Mouse (Mus musculus) midbrain, embryonic 10.5 days (tissue): ENCODE measurements around the gene Fmo5. TPM values are rescaled to one million over a fixed set of nuclear protein-coding genes. Genes with fewer than 3 reads are reported as not detected.

Experiments used
- DNase-seq: peaks from one replicate; pipeline ENCODE4 v3.0.0-alpha.2; 2017; ENCODE audit warnings: low spot score
- H3K27ac ChIP-seq: fragments of 300-500 bp; sonication (generic); replicated peaks from 2 replicates; pipeline ENCODE4 v1.5.1; 2016; ENCODE audit warnings: mild to moderate bottlenecking
- H3K27me3 ChIP-seq: fragments of 300-500 bp; sonication (generic); 2 replicates; pipeline ENCODE4 v1.6.1; 2016; ENCODE audit warnings: low read depth, mild to moderate bottlenecking; ENCODE audit not compliant: poor library complexity, severe bottlenecking
- H3K36me3 ChIP-seq: fragments of 300-500 bp; sonication (generic); 2 replicates; pipeline ENCODE4 v1.6.1; 2016; ENCODE audit warnings: mild to moderate bottlenecking, moderate library complexity
- H3K4me1 ChIP-seq: fragments of 300-500 bp; sonication (generic); 2 replicates; pipeline ENCODE4 v1.6.1; 2016
- H3K4me3 ChIP-seq: fragments of 300-500 bp; sonication (generic); 2 replicates; pipeline ENCODE4 v1.5.1; 2016; ENCODE audit warnings: mild to moderate bottlenecking, moderate library complexity
- H3K9me3 ChIP-seq: fragments of 300-500 bp; sonication (generic); replicated peaks from 2 replicates; pipeline ENCODE4 v1.6.1; 2016; ENCODE audit warnings: mild to moderate bottlenecking
- WGBS: fragments of 180-500 bp; shearing (Covaris S2); methylation state at CpG from one replicate; pipeline ENCODE4 v1.1.7; 2016; 5-methylcytosine and 5-hydroxymethylcytosine counted together
- microRNA-seq: library from miRNA; unstranded; fragments of <30 nt; microRNA quantifications from one replicate; pipeline ENCODE4, GENCODE M21; 2017
- polyA plus RNA-seq: library from polyadenylated mRNA; unstranded; fragments of >200 nt; fragmentation: Nextera tagmentation; extraction: Ambion mirVana; gene quantifications from 2 replicates; pipeline ENCODE4 v1.2.1, GENCODE M21; 2016

The Fmo5 gene
- polyA plus RNA-seq, 1 experiment from 2014 or later = 0.67 TPM

- no peaks in the 10 kb centered on the region for H3K36me3 ChIP-seq
- peaks cover 11% of the 10 kb centered on the region for H3K4me1 ChIP-seq
- WGBS = 73% methylated on average over 12 of the region's 12 CpGs
- no peak overlapping the region for H3K4me3 ChIP-seq
- no peaks in the 10 kb centered on the region for H3K9me3 ChIP-seq
- 0 out of 2 replicates have a peak overlapping the region, but pooled peaks have one; percentile 13 for H3K27ac ChIP-seq
- no peaks in the 10 kb centered on the region for H3K27me3 ChIP-seq
- no peak for DNase-seq
Observed at GRCm38 (mm10) chr3:97691443-97692017, 62.9 kb downstream of the Fmo5 start.

- no peak overlapping the region for H3K4me3 ChIP-seq
- no peaks in the 10 kb centered on the region for H3K27me3 ChIP-seq
- no peaks in the 10 kb centered on the region for H3K36me3 ChIP-seq
- 92% methylated on average over 6 of the region's 6 CpGs for WGBS
- no peak for DNase-seq
- no peaks in the 10 kb centered on the region for H3K9me3 ChIP-seq
- peaks cover 11% of the 10 kb centered on the region for H3K4me1 ChIP-seq
- H3K27ac ChIP-seq = no peak overlapping the region
Observed at GRCm38 (mm10) chr3:97693806-97694205, 65.2 kb downstream of the Fmo5 start.

- Histone ChIP-seq H3K27ac (no peak overlapping the region), H3K27me3 (no peaks in the 10 kb centered on the region), H3K36me3 (no peaks in the 10 kb centered on the region), H3K4me1 (no peaks in the 10 kb centered on the region), H3K4me3 (no peak overlapping the region), H3K9me3 (no peaks in the 10 kb centered on the region)
- WGBS = 84% methylated on average over 9 of the region's 9 CpGs
- DNase-seq = no peak
Observed at GRCm38 (mm10) chr3:97696866-97697265, 68.3 kb downstream of the Fmo5 start.

- Histone ChIP-seq H3K4me3 (no peak overlapping the region), H3K27ac (no peak overlapping the region), H3K9me3 (no peaks in the 10 kb centered on the region), H3K4me1 (no peaks in the 10 kb centered on the region), H3K36me3 (no peaks in the 10 kb centered on the region), H3K27me3 (no peaks in the 10 kb centered on the region)
- no peak for DNase-seq
- 83% methylated on average over 9 of the region's 9 CpGs for WGBS
Observed at GRCm38 (mm10) chr3:97697291-97697690, 68.7 kb downstream of the Fmo5 start.

GRCm38 (mm10) chr3:97699061-97699460 is 70.5 kb downstream of the Fmo5 start:
- H3K4me1 ChIP-seq = no peaks in the 10 kb centered on the region
- 83% methylated on average over 3 of the region's 3 CpGs for WGBS
- no peaks in the 10 kb centered on the region for H3K36me3 ChIP-seq
- no peak overlapping the region for H3K4me3 ChIP-seq
- no peak for DNase-seq
- no peak overlapping the region for H3K27ac ChIP-seq
- H3K9me3 ChIP-seq = no peaks in the 10 kb centered on the region
- no peaks in the 10 kb centered on the region for H3K27me3 ChIP-seq

GRCm38 (mm10) chr3:97701198-97701597 is 72.6 kb downstream of the Fmo5 start:
- Histone ChIP-seq H3K4me1 (no peaks in the 10 kb centered on the region), H3K36me3 (no peaks in the 10 kb centered on the region), H3K27ac (no peak overlapping the region), H3K9me3 (no peaks in the 10 kb centered on the region), H3K4me3 (no peak overlapping the region), H3K27me3 (no peaks in the 10 kb centered on the region)
- DNase-seq = no peak
- 66% methylated on average over 3 of the region's 3 CpGs for WGBS

GRCm38 (mm10) chr3:97702448-97703080 is 74.0 kb downstream of the Fmo5 start:
- Histone ChIP-seq H3K27me3 (no peaks in the 10 kb centered on the region), H3K4me1 (no peaks in the 10 kb centered on the region), H3K9me3 (no peaks in the 10 kb centered on the region), H3K27ac (no peak overlapping the region), H3K36me3 (no peaks in the 10 kb centered on the region), H3K4me3 (no peak overlapping the region)
- WGBS = 95% methylated on average over 11 of the region's 11 CpGs
- no peak for DNase-seq

Small RNA genes lying within 50 kb of the gene (microRNA-seq; reads per million reads assigned to microRNA genes)
- not detected for gene Mir7225

Other genes with a start within 250 kb of the Fmo5 start
- gene Olfr1402, start 206.8 kb upstream of the Fmo5 start, polyA plus RNA-seq = not detected in 2 replicates
- gene Chd1l, start 18.6 kb upstream of the Fmo5 start, polyA plus RNA-seq = 22.6 and 23.3 TPM in 2 replicates
- 7.0 and 8.4 TPM in 2 replicates for gene Prkab2, start 29.4 kb downstream of the Fmo5 start, polyA plus RNA-seq
- not detected in 2 replicates for gene Gm17651, start 45.9 kb downstream of the Fmo5 start, polyA plus RNA-seq